Mouse (Mus musculus): ENCODE data around the gene Nid2.

Nid2 gene

GRCm38 (mm10) chr14:19858279-19858678 is 107.2 kb downstream of the Nid2 start:
- no peak for DNase-seq (ENCODE audit: extremely low read depth, low read depth, low spot score)

- no peak for DNase-seq (ENCODE audit: extremely low read depth, low read depth, low spot score)
Measured at GRCm38 (mm10) chr14:19858808-19859776, 108.0 kb downstream of the Nid2 start.

DNA sequence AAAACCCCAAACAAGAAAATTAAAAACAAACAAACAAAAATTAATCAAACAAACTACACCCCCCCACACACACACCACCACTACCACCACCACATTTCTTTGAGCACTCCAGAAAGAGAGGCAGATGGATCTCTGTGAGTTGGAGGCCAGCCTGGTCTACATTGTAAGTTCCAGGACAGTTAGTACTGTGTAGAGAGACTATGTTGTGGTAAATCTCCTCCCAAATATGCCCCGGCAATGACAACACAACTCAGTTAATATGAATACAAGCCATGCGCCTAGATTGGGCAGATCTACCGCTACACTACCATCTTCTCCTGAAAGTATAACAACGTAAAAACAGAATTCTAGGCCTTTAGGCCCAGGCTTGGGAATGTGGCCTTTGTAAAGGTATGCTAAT is 109.2 kb downstream of the Nid2 start:
- DNase-seq (ENCODE audit: extremely low read depth, low read depth, low spot score): no peak
